Mouse (Mus musculus) left cerebral cortex, postnatal 4 days (tissue): ENCODE data around the gene Ncbp2. TPM values are rescaled to one million over a fixed set of nuclear protein-coding genes. Genes with fewer than 3 reads are reported as not detected.
A peak's percentile ranks its signal among the peaks of the same experiment; 100 is the strongest.
"Not testable (repeated sequence)": the region's sequence is repeated elsewhere in the genome, so short reads cannot be mapped to it uniquely, and the experiment has no call there.

Experiments used
- DNase-seq: peaks from one replicate; pipeline ENCODE4 v3.0.0-alpha.2; 2022
- intact Hi-C: fragments of 180-260 bp; cut with DNase I; formaldehyde crosslinking; loops from one replicate; pipeline ENCODE4 v1.15.1; 2025
- total RNA-seq, 2 experiments: library from RNA; stranded (reverse); gene quantifications; 2 replicates each; pipeline ENCODE4 v1.2.3; 2021

The Ncbp2 gene
- total RNA-seq, 2 experiments from 2014 or later, result 51.6 to 54.4 TPM

- peak; percentile 69 for DNase-seq
- intact Hi-C loops, result no loop called here
Observed at GRCm38 (mm10) chr16:31933751-31934549, 14.4 kb upstream of the Ncbp2 start, which contains the start of gene Pigz. Pigz (plus strand) TSS chr16:31933851.

GRCm38 (mm10) chr16:31934550-31935010 is 13.7 kb upstream of the Ncbp2 start:
- no peak for DNase-seq

GRCm38 (mm10) chr16:31935091-31935979 is 13.0 kb upstream of the Ncbp2 start:
- intact Hi-C loops, result no loop called here
- DNase-seq, result peak; percentile 32

More at GRCm38 (mm10) chr16:31934550-31935010, 13.7 kb upstream of the Ncbp2 start:
- intact Hi-C loops, result no loop called here

GRCm38 (mm10) chr16:31936568-31936967 is 11.7 kb upstream of the Ncbp2 start:
- DNase-seq, result no peak
- intact Hi-C loops, result no loop called here

GRCm38 (mm10) chr16:31938856-31939255 is 9.5 kb upstream of the Ncbp2 start:
- intact Hi-C loops, result no loop called here
- no peak for DNase-seq

- intact Hi-C loops, result no loop called here
- DNase-seq, result no peak
Observed at GRCm38 (mm10) chr16:31940586-31940985, 7.7 kb upstream of the Ncbp2 start.

GRCm38 (mm10) chr16:31943980-31944379 is 4.3 kb upstream of the Ncbp2 start:
- intact Hi-C loops, result no loop called here

GRCm38 (mm10) chr16:31944698-31945255 is 3.5 kb upstream of the Ncbp2 start:
- DNase-seq, result no peak
- intact Hi-C loops, result no loop called here

More at GRCm38 (mm10) chr16:31943980-31944379, 4.3 kb upstream of the Ncbp2 start:
- peak; percentile 83 for DNase-seq

- intact Hi-C loops, result no loop called here
- no peak for DNase-seq
Observed at GRCm38 (mm10) chr16:31945372-31945771, 2.9 kb upstream of the Ncbp2 start.

GRCm38 (mm10) chr16:31945986-31946385 is 2.3 kb upstream of the Ncbp2 start:
- intact Hi-C loops, DNase-seq: not testable (repeated sequence)

- intact Hi-C loops, result no loop called here
- DNase-seq, result no peak
Observed at GRCm38 (mm10) chr16:31947333-31947732, 980 bp upstream of the Ncbp2 start.

- DNase-seq, result no peak
- intact Hi-C loops, result no loop called here
Observed at GRCm38 (mm10) chr16:31947901-31948316, 404 bp upstream of the Ncbp2 start.

- intact Hi-C loops, result no loop called here
Observed at GRCm38 (mm10) chr16:31963224-31963623, 14.9 kb downstream of the Ncbp2 start.

GRCm38 (mm10) chr16:31975258-31975657 is 26.9 kb downstream of the Ncbp2 start:
- no peak for DNase-seq
- intact Hi-C loops, result no loop called here

More at GRCm38 (mm10) chr16:31963224-31963623, 14.9 kb downstream of the Ncbp2 start:
- no peak for DNase-seq

- no peak for DNase-seq
- intact Hi-C loops, result no loop called here
Observed at GRCm38 (mm10) chr16:31979501-31979900, 31.2 kb downstream of the Ncbp2 start.

- DNase-seq, result no peak
- intact Hi-C loops, result no loop called here
Observed at GRCm38 (mm10) chr16:31980946-31981345, 32.6 kb downstream of the Ncbp2 start.

- intact Hi-C loops, result no loop called here
- no peak for DNase-seq
Observed at GRCm38 (mm10) chr16:31992039-31992438, 43.7 kb downstream of the Ncbp2 start.

- intact Hi-C loops, result no loop called here
- DNase-seq, result no peak
Observed at GRCm38 (mm10) chr16:31993195-31993594, 44.9 kb downstream of the Ncbp2 start.

GRCm38 (mm10) chr16:31993946-31994345 is 45.6 kb downstream of the Ncbp2 start:
- DNase-seq, result no peak
- intact Hi-C loops, result no loop called here

- intact Hi-C loops, result no loop called here
- DNase-seq, result no peak
Observed at GRCm38 (mm10) chr16:31996371-31996770, 48.1 kb downstream of the Ncbp2 start.
